Mouse (Mus musculus) neural tube, embryonic 14.5 days (tissue): ENCODE data around the gene Zcchc24. TPM values are rescaled to one million over a fixed set of nuclear protein-coding genes. Genes with fewer than 3 reads are reported as not detected.
A peak's percentile ranks its signal among the peaks of the same experiment; 100 is the strongest.

Source experiments
- ATAC-seq: fragments of 200-750 bp; cut with Nextera tagmentation; 2 replicates; pipeline ENCODE4 v1.8.0; 2017; ENCODE audit warnings: low read depth, mild to moderate bottlenecking, moderate TSS enrichment, moderate library complexity
- H3K27ac ChIP-seq: fragments of 300-500 bp; sonication (generic); 2 replicates; pipeline ENCODE4 v1.5.1; 2014; ENCODE audit warnings: low read depth, mild to moderate bottlenecking, control low read depth, low read length, moderate library complexity, mixed read lengths
- H3K27me3 ChIP-seq: fragments of 300-500 bp; sonication (generic); 2 replicates; pipeline ENCODE4 v1.6.1; 2014; ENCODE audit warnings: low read length; ENCODE audit not compliant: control insufficient read depth, insufficient read depth
- H3K36me3 ChIP-seq: fragments of 300-500 bp; sonication (generic); 2 replicates; pipeline ENCODE4 v1.6.1; 2014; ENCODE audit warnings: low read length, mixed read lengths; ENCODE audit not compliant: control insufficient read depth, insufficient read depth
- H3K4me1 ChIP-seq: fragments of 300-500 bp; sonication (generic); 2 replicates; pipeline ENCODE4 v1.6.1; 2014; ENCODE audit warnings: low read length; ENCODE audit not compliant: control insufficient read depth, insufficient read depth
- H3K4me2 ChIP-seq: fragments of 300-500 bp; sonication (generic); 2 replicates; pipeline ENCODE4 v1.6.1; 2014; ENCODE audit warnings: mild to moderate bottlenecking, low read depth, low read length, control low read depth
- H3K4me3 ChIP-seq: fragments of 300-500 bp; sonication (generic); 2 replicates; pipeline ENCODE4 v1.5.1; 2014; ENCODE audit warnings: low read depth, low read length, control low read depth, mixed read lengths
- H3K9ac ChIP-seq: fragments of 300-500 bp; sonication (generic); replicated peaks from 2 replicates; pipeline ENCODE4 v1.6.1; 2014; ENCODE audit warnings: low read depth, mild to moderate bottlenecking, control low read depth, low read length, mixed read lengths
- H3K9me3 ChIP-seq: fragments of 300-500 bp; sonication (generic); 2 replicates; pipeline ENCODE4 v1.6.1; 2016; ENCODE audit warnings: low read length; ENCODE audit not compliant: control insufficient read depth
- WGBS: fragments of 180-500 bp; shearing (Covaris S2); extraction: QIAGEN DNeasy Blood & Tissue Kit; methylation state at CpG from one replicate; pipeline ENCODE4 v1.1.7; 2014; 5-methylcytosine and 5-hydroxymethylcytosine counted together
- polyA plus RNA-seq: library from polyadenylated mRNA; unstranded; fragments of >200 nt; fragmentation: Nextera tagmentation; extraction: Ambion mirVana; gene quantifications from 2 replicates; pipeline ENCODE4 v1.2.1, GENCODE M21; 2014

Gene Zcchc24
- polyA plus RNA-seq, 1 experiment from 2014 or later: 11.0 TPM

DNA sequence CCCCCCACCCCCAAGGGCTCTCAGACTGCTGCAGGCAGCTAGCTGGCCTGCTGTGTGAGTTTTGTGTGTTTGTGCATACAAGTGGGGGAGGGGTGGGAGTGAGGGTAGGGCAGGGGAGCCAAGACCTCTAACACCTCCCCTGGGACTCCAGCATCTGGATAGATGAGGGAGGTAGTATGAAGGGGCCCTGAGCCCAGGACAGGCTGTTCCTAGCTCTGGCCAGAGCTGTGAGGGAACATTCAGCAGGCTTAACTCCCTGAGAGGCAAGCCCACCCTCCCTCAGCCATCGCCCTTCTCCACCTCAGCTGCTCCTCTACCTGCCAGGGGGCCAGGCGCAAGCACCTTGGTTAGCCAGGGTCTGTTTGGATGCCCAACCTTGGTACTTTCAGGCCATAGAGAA, 59.9 kb downstream of the Zcchc24 start:
- H3K4me2 ChIP-seq: no peak overlapping the region
- no peaks in the 10 kb centered on the region for H3K9me3 ChIP-seq
- H3K27me3 ChIP-seq: no peaks in the 10 kb centered on the region
- H3K4me3 ChIP-seq: no peak overlapping the region
- H3K9ac ChIP-seq: no peak overlapping the region
- ATAC-seq: no peak
- 88% methylated on average over 2 of the region's 2 CpGs for WGBS
- no peaks in the 10 kb centered on the region for H3K36me3 ChIP-seq
- no peak overlapping the region for H3K27ac ChIP-seq
- peaks cover 5% of the 10 kb centered on the region; the same call in 1 of the 2 replicates for H3K4me1 ChIP-seq

DNA sequence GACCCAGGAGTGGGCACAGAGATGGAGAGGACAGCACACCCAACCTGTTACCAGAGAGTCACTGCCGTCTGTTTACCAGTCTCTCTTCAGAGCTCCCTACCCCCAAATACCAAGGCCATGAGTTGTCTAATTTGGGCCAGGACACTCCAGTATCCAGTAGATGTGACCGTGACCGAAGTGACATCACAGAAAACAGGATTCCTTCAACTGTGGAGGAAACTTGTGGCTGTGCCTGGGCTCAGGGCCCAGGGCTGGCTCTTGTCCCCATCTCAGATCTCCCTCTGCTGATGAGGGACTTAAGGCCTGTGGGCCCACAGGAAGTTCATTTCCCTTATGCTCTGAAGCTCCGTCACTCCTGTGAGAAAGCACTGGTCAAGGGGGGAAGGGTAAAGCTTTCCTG, 60.4 kb downstream of the Zcchc24 start:
- no peak for ATAC-seq
- Histone ChIP-seq H3K36me3 (no peaks in the 10 kb centered on the region), H3K27ac (no peak overlapping the region), H3K4me2 (no peak overlapping the region), H3K9ac (no peak overlapping the region), H3K4me1 (peaks cover 5% of the 10 kb centered on the region; the same call in 1 of the 2 replicates), H3K27me3 (no peaks in the 10 kb centered on the region), H3K4me3 (no peak overlapping the region), H3K9me3 (no peaks in the 10 kb centered on the region)
- 81% methylated on average over 4 of the region's 4 CpGs for WGBS

- Histone ChIP-seq H3K4me1 (peaks cover 5% of the 10 kb centered on the region; the same call in 1 of the 2 replicates), H3K4me2 (no peak overlapping the region), H3K27me3 (no peaks in the 10 kb centered on the region), H3K4me3 (no peak overlapping the region), H3K27ac (no peak overlapping the region), H3K9me3 (no peaks in the 10 kb centered on the region), H3K36me3 (no peaks in the 10 kb centered on the region), H3K9ac (no peak overlapping the region)
- ATAC-seq: no peak
- WGBS: 75% methylated on average over 5 of the region's 5 CpGs
These were observed 61.1 kb downstream of the Zcchc24 start for GRCm38 (mm10) chr14:25707691-25708181.

DNA sequence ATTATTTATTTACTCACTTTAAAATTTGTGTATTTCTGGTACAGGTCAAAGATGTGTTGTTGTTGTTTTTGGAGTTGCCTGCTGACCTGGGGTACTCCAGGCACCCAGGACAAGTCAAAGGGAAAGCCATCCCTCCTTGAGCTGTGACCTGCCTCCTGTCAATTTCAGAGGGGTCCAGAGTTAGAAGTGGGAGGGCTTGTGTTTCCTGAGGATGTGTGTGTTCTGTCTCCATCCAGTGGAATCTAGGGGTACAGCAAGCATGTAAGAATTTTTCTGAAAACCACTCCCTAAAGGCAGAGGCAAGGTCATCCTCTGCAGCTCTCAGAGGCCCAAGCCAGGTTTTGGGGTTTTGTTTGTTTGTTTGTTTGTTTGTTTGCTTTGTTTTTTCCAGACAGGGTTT, 66.9 kb downstream of the Zcchc24 start:
- peaks cover 10% of the 10 kb centered on the region; the same call in 1 of the 2 replicates for H3K36me3 ChIP-seq
- no peak overlapping the region for H3K27ac ChIP-seq
- peak; percentile 61; the same call in 1 of the 2 replicates for ATAC-seq
- no peak overlapping the region for H3K9ac ChIP-seq
- no peaks in the 10 kb centered on the region for H3K27me3 ChIP-seq
- H3K4me2 ChIP-seq: no peak overlapping the region
- H3K4me1 ChIP-seq: no peaks in the 10 kb centered on the region
- H3K9me3 ChIP-seq: no peaks in the 10 kb centered on the region
- H3K4me3 ChIP-seq: no peak overlapping the region

DNA sequence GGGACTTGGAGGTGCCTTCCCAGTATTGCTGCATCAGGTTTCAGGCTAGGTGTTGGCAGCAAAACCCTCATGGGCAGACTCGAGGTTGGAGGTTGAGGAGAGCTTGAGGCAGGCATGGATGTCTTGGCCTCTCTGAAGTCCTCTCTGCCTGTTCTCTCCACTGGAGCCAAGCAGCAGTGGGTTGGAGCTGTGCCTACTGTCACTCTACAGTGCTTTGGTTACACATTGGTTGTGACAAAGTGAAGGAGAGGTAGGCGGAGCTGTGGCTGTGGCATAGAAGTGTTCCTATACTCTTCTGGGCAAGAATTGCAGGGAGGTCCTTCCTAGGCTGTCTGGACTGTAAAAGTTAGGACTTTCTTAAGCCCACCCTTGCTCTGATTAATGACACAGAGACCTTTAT, 72.5 kb downstream of the Zcchc24 start:
- Histone ChIP-seq H3K36me3 (peaks cover 15% of the 10 kb centered on the region; the same call in 1 of the 2 replicates), H3K27me3 (no peaks in the 10 kb centered on the region), H3K9ac (no peak overlapping the region), H3K4me3 (no peak overlapping the region), H3K27ac (no peak overlapping the region), H3K4me2 (no peak overlapping the region), H3K9me3 (no peaks in the 10 kb centered on the region), H3K4me1 (peaks cover 12% of the 10 kb centered on the region)
- no peak for ATAC-seq
- 81% methylated on average over 2 of the region's 2 CpGs for WGBS

DNA sequence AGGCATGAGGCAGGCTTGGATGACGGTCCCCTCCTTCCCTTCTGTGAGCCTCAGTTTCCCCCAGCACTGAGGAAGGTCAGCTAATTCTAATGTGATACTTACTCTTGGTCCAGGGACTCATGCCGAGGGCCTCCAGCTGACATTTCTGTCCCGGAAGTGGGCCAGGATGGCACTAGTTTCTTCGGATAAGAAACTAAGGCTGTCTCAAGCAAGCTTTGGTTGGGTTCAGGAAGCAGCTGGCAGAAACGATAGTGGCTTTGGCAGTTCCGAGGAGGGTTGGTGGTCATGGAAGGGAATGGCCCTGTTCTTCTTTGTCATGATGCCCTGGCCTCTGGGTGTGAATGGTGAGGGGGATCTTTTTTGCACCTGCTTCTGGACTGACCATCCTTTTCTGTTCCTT, 73.8 kb downstream of the Zcchc24 start:
- H3K27ac ChIP-seq: no peak overlapping the region
- H3K4me2 ChIP-seq: peak overlapping the region; percentile 97
- no peaks in the 10 kb centered on the region for H3K27me3 ChIP-seq
- peaks cover 15% of the 10 kb centered on the region; the same call in 1 of the 2 replicates for H3K36me3 ChIP-seq
- peak overlapping the region; percentile 81; the same call in 1 of the 2 replicates for H3K9ac ChIP-seq
- ATAC-seq: no peak
- H3K4me3 ChIP-seq: peak overlapping the region; percentile 78
- no peaks in the 10 kb centered on the region for H3K9me3 ChIP-seq
- 78% methylated on average over 6 of the region's 6 CpGs for WGBS
- peaks cover 12% of the 10 kb centered on the region for H3K4me1 ChIP-seq

DNA sequence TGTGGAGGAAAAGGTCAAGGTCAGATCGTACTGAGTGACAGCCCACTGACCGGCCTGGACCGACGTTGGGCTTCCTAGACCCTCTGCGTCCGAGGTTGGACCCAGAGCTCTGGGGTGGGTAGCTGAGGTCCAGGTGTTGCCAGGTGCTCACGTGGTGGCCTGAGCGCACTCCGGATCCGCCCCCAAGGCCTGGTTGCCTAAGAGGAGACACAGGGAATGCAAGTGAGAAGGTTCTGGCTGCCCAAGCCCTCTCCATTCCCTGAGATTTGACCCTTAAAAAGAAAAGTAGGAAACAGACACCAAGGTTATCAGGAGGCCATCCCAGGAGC, 74.3 kb downstream of the Zcchc24 start:
- Histone ChIP-seq H3K36me3 (peaks cover 15% of the 10 kb centered on the region; the same call in 1 of the 2 replicates), H3K27ac (no peak overlapping the region), H3K4me3 (peak overlapping the region; percentile 78), H3K4me1 (peaks cover 12% of the 10 kb centered on the region), H3K27me3 (no peaks in the 10 kb centered on the region), H3K9ac (peak overlapping the region; percentile 81), H3K4me2 (peak overlapping the region; percentile 97), H3K9me3 (no peaks in the 10 kb centered on the region)
- under 1% methylated on average over 10 of the region's 10 CpGs for WGBS
- ATAC-seq: peak; percentile 35; the same call in 1 of the 2 replicates

GRCm38 (mm10) chr14:25693888-25694568, 74.8 kb downstream of the Zcchc24 start, which contains the start of gene Ppif:
TSS of gene Ppif (plus strand) at chr14:25694154.
- Histone ChIP-seq H3K27ac (peak within 1 kb of the TSS; percentile 58), H3K36me3 (peaks cover 12% of the 10 kb centered on the region; the same call in 1 of the 2 replicates), H3K27me3 (no peaks in the 10 kb centered on the region), H3K9ac (peak within 1 kb of the TSS; percentile 81), H3K4me2 (peak within 1 kb of the TSS; percentile 97), H3K4me1 (peaks cover 12% of the 10 kb centered on the region), H3K4me3 (peak within 1 kb of the TSS; percentile 78), H3K9me3 (no peaks in the 10 kb centered on the region)
- WGBS: under 1% methylated on average over 66 of the region's 70 CpGs
- peak; percentile 94 for ATAC-seq

DNA sequence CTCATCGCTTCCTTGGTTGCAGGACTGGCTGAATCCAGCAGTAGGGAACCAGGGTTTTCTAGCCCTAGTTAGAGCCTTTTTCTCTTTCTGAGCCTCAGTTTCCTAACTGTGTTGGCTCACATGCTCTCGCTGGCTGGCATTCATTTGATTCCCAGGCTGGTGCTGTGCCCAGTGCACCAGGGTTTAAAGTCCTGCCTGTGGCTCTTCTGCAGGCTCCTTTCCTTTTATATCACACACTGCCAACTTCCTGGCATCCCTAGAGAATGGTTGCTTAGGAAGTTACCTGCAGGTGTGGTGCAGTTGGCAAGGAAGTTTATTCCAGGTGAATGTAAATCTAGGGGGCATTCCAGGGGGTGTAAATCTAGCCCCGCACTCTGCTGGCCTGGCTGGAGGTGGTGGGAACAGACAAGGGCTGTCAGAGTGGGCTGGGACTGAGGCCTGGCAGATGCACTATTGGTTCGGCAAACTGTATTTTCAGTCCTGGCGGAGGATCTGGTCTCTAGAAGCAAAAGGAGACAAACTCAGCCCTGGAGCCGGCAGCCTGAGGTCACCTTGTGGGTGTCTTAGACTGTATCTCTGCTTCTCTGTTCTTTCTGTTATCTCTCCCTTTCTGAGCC, 75.5 kb downstream of the Zcchc24 start:
- H3K9me3 ChIP-seq: no peaks in the 10 kb centered on the region
- peak overlapping the region; percentile 78 for H3K4me3 ChIP-seq
- ATAC-seq: no peak; the same call in 1 of the 2 replicates
- H3K4me1 ChIP-seq: peaks cover 12% of the 10 kb centered on the region
- H3K4me2 ChIP-seq: peak overlapping the region; percentile 97
- peaks cover 12% of the 10 kb centered on the region; the same call in 1 of the 2 replicates for H3K36me3 ChIP-seq
- 66% methylated on average over 6 of the region's 6 CpGs for WGBS
- peak overlapping the region; percentile 58 for H3K27ac ChIP-seq
- 0 out of 2 replicates have a peak overlapping the region, but pooled peaks have one; percentile 81 for H3K9ac ChIP-seq
- no peaks in the 10 kb centered on the region for H3K27me3 ChIP-seq
